Mouse (Mus musculus): ENCODE data around the gene Kif23.

Kif23 gene

GRCm38 (mm10) chr9:61902445-61902844, 44.1 kb downstream of the Kif23 start:
- DNase-seq = peak; percentile 59

- DNase-seq = no peak
These were observed 45.0 kb downstream of the Kif23 start for GRCm38 (mm10) chr9:61901574-61901973.

DNA sequence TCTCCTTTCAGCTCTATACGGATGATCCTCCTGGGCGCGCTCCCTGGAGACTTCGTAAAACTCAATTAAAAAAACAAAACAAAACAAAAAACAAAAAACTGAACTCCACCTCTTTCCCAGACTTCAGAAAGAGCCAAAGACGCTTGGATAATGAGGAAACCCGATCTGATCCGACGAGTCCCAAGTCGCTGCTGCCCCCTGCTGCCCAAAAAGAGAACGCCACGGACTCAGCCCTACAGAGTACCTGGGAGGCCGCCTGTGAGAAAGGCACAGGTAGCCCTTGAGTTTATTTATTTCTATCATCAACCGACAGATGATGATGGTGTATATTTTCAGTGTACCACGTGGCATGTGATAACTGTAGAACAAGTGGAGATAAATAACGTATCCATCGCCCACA, 46.8 kb downstream of the Kif23 start:
- peak; percentile 93 for DNase-seq

DNA sequence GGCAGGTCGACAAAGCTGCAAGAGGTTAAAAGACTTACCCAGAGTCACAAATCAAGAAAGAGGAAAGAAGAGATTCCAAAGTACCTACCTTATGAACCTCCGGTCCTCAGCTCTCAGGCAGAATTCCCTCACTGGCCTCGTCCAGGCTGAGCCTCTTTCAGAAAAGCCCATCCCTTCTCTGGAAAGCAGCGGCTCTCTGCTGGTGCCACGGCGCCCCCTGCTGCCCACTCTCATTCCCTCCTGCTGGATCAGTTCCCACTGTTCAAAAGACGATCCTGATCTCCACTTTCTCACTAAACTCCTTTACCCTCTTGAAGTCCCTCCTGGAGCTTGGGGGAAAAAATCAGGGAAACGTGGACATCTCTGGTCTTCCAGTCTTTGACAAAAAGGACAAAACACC, 48.2 kb downstream of the Kif23 start:
- peak; percentile 97 for DNase-seq

GRCm38 (mm10) chr9:61895014-61895413, 51.6 kb downstream of the Kif23 start:
- no peak for DNase-seq

- no peak for DNase-seq
These were observed 56.7 kb downstream of the Kif23 start for GRCm38 (mm10) chr9:61889855-61890254.

DNA sequence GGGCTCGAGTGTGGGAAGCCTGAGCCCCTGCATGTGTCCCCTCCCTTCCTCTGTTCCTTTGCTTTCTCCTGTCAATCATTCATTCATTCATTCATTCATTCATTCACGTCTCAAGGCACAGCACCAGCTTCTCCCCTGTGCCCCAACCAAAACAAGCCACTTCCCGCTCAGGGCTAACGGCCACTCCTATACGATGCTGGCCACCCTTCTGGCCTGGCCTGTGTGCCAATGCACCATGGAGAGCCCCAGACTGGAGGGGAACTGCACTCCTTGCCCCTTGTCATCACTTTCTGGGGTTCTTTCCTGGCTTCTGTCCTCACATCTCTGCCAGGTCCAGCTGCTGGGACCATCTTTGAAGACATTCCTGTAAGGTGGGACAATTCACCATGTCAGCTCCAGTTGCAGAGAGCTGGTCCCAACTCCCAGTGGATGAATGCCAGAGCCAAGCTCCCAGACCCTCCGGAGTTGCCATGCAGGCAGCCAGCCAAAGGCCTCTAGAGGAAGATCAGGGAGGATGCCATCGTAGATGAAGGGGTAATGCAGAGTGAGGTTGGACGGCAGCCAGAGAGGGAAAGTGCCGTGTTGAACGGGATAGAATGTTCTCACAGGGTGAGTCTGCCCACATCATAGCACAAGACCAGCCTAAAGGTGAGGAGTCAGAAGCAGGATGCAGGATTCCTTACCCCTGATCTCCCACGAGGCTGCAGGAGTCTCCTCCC, 58.8 kb downstream of the Kif23 start:
- DNase-seq = peak; percentile 59

- no peak for DNase-seq
These were observed 60.6 kb downstream of the Kif23 start for GRCm38 (mm10) chr9:61885964-61886363.

- DNase-seq = no peak
These were observed 61.6 kb downstream of the Kif23 start for GRCm38 (mm10) chr9:61884936-61885335.

DNA sequence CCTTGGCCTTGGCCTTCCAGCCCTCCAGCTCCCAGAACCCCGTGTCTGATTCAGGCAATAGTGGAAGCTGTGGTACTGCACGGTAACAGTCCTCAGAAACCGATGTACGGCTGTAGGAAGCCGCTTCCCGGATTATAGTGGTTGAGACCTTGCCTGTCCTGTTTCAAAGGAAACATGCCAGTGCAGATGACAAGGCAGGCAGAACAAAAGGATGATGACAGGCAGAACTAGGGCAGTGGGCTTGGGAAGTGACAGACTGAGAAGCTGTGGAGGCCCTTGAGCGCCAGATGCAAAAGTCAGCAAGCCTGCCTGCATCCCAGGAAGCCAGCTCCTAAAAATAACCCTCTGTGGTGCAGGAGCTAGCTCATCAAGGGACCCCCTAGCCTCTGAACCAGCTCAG, 62.2 kb downstream of the Kif23 start:
- DNase-seq = no peak

DNA sequence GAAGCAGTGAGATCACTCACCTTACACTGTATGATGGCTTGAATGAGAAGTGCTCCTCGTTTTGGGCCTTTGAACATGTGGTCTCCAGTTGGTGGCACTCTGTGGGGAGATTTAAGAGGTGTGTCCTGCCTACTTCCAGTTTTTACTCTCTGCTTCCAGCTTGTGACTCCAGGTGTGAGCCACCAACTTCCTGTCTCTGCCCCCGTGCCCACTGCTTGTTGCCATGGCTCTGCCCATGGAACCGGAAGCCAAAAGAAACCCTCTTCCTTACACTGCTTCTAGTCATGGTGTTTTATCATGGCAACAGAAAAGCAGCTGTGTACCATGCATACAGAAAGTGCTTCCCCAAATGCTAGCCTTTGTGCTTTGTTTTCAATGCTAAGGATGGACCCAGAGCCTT, 64.4 kb downstream of the Kif23 start:
- DNase-seq = no peak

DNA sequence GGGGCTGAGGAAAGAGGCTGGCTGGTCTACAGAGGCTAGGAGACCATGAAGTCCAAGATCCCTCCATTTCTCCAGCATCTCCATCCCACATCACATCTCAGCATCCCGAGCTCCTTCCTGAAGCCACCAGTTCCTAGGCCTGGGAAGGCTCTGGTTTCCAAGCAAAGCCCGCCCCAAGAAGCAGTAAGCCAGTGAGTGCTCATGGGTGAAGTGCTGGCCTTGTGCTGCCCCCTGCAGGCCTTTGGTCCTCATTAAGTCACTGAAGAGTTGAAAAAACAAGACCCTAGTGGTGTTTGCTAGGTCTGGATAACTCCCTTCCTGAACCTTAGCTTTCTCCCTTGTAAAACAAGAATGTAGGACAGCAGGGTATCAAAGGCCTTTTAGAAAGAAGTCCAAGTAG, 67.7 kb downstream of the Kif23 start:
- peak; percentile 88 for DNase-seq

DNA sequence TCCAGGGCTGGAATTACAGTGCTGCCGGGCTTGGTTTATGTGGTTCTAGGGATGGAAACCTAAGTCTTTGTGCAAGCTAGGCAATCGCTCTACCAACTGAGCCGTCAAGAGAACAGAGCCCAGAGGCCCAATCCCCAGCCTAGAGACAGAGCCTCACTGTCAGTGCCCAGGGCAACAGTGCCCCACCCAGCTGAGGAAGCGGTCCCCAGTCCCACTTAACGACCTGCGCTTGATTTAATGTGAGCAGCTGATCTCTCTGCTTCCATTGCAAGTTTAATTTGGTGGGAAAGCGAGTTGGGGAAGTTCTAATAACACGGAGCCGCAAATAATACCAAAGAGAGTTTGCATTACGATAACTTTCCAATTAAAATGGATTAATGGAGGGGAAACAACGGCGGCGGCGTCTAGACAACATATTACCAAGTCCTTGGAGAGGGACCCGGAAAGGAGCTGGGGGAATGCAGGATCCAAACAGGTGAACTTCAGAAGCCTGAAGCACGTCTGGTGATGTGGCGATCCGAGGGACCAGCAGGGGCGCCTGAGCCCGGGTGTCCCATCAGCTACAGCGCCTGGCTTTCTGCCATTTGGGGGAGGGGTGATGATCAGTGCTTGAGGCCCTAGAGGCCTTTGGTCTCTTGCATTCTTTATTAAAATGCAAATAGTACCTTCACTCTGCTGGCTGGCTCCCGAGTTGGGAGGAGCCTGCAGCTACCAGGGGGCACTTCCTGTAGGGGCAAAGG, 69.0 kb downstream of the Kif23 start:
- DNase-seq = peak; percentile 54

GRCm38 (mm10) chr9:61873325-61873724, 73.2 kb downstream of the Kif23 start:
- DNase-seq = no peak

DNA sequence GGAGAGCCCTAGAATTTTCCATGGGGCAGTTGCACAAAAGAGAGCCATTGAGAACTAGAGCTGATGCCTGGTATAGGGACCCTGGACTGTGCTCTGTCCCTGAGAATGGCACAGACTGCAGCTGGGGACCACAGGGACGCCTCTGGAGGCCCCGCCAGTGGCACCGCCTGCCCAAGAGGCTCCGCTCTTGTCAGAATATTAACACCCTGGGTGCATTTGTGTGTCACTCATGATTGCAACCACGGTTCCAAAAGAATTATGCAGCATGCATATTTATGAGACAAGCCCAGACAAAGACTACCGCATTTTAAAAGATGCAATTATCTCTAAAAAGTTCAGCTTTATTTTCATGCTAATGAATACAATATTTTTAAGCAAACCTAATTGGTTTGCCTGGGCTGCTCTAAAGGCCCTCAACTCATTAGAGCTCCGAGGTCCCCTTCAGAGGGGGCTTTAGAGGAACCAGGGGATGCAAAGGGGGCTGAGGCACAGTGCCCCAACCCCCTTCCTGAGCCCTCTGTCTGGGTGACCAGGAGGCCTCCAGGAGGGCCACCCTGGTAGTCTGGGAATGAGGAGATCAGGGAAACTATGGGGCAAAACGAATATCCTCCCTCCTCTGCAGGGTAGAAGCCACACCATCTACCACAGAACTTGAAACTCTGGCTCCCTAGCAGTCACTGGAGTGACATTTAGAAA, 74.2 kb downstream of the Kif23 start:
- DNase-seq = no peak

DNA sequence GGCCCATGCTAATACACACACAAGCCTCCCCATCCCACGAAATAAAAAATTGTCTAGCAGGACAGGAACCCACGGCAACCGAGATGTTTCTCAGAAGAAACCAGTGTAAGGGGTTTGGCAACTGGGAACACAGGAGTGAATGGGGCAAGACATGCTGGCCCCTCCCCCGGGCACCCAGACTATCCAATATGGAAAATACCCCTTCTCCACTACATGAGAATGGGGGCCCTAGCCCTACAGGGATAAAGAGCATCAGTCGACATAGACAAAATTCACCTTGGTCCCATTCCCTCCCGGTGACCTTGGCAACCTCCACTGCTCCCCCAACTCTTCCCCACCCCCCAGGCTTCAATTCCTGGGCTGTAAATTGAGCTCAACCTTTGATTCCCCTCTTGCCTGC, 74.7 kb downstream of the Kif23 start:
- DNase-seq = no peak

DNA sequence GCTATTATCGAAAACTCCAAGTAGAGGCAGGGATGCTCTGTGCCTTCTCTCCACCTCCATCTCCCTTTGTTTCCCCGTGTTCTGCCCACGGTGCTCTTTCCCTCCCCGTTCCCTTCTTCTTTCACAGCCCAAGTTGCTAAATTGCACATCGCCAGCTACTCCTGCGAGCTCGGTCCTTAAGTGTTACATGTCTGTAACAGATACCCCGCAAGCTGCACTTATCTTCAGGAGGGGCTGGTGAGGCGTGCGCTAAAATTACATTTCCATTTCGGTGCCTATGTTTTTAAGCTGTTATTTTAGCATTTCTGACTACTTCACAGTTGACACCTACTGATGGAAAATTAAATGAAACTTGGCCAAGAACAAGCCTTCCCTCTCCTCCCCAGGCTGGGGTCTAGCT, 78.9 kb downstream of the Kif23 start:
- DNase-seq = no peak

Measured in right cerebral cortex, postnatal 4 days (tissue).